In the genomic region with DNA sequence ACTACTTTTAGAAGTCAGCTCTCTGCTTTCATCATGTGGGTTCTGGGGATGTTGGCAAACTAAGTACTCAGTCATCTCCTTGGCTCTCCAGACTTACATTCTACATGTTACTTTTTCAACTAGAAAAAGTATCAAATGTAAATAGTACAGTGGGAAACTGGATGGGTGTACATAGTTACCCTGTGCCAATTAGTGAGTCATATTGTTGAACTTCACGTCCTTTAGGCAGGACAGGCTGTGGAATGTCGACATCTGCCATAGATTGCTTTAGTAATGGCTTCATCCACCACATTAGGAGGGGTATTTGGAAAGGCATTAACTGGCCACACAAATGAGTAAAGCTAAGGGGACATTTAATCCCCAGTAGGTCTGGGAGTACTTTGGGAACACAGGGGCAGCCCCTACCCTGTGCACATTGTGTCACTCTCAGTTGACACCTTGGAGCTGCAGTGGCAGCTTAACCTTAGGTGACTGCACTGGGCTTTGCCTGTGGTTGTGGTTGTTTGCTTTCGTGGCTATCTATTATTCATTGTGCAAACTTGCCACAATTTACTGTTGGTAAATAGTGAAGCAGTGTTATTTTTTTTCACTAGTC, we compare ENCODE assay signal across 21 mouse cellular contexts.
A peak's percentile ranks its signal among the peaks of the same experiment; 100 is the strongest.
DNase-seq lines count a peak whose midpoint lies in the region; ATAC-seq and TF ChIP-seq lines count a peak whose summit lies in the region.
"Had no signal": no experiment of that assay in that cellular context is flagged by ENCODE, and none has a peak within 500 bp of the region (broad histone marks: within the 10 kb centered on the region; RNA-seq: fewer than 3 reads in every experiment).

No protein-coding gene starts in this region.

- no peaks in the 10 kb centered on the region for H3K4me1 ChIP-seq in stomach, embryonic 16.5 days (ENCODE audit: control insufficient read depth, insufficient read depth, low read length)
- no peaks in the 10 kb centered on the region for H3K4me1 ChIP-seq in thymus, adult 2 months (replicated peaks; ENCODE audit: control insufficient read depth, insufficient read depth, low read length)
- H3K4me1 ChIP-seq: embryonic facial prominence, embryonic 15.5 days; forebrain, embryonic 10.5 days; forebrain, embryonic 15.5 days; heart, embryonic 13.5 days; hindbrain, embryonic 15.5 days had no signal

- no peak overlapping the region for H3K4me3 ChIP-seq in stomach, embryonic 16.5 days (replicated peaks; ENCODE audit: low read length)
- no peak overlapping the region for H3K4me3 ChIP-seq in thymus, adult 2 months (ENCODE audit: control insufficient read depth, insufficient read depth, low read length)
- H3K4me3 ChIP-seq: embryonic facial prominence, embryonic 15.5 days; erythroblast, embryonic 14.5 days; forebrain, embryonic 10.5 days; forebrain, embryonic 15.5 days; heart, embryonic 13.5 days; hindbrain, embryonic 15.5 days had no signal

- H3K36me3 ChIP-seq in stomach, embryonic 16.5 days (ENCODE audit: control insufficient read depth, insufficient read depth, low read length), result no peaks in the 10 kb centered on the region
- no peaks in the 10 kb centered on the region for H3K36me3 ChIP-seq in thymus, adult 2 months (ENCODE audit: control insufficient read depth, insufficient read depth, low read length)
- H3K36me3 ChIP-seq: embryonic facial prominence, embryonic 15.5 days; forebrain, embryonic 10.5 days; forebrain, embryonic 15.5 days; heart, embryonic 13.5 days; hindbrain, embryonic 15.5 days had no signal

- TF ChIP-seq POLR2A in thymus, adult 2 months (IDR thresholded peaks at IDR 0.05; ENCODE audit: control insufficient read depth, extremely low read depth, insufficient read depth, low read length, poor library complexity), result no peak

- no peaks in the 10 kb centered on the region for H3K9me3 ChIP-seq in stomach, embryonic 16.5 days (replicated peaks; ENCODE audit: control insufficient read depth, low read length)
- H3K9me3 ChIP-seq: embryonic facial prominence, embryonic 15.5 days; forebrain, embryonic 15.5 days; hindbrain, embryonic 15.5 days had no signal

- no peak for TF ChIP-seq CTCF in thymus, adult 2 months (IDR thresholded peaks at IDR 0.05; ENCODE audit: borderline replicate concordance, control insufficient read depth, extremely low read depth, insufficient read depth, low read length, poor library complexity)

- H3K27me3 ChIP-seq in stomach, embryonic 16.5 days (ENCODE audit: control insufficient read depth, insufficient read depth, low read length), result no peaks in the 10 kb centered on the region
- no peaks in the 10 kb centered on the region for H3K27me3 ChIP-seq in thymus, adult 2 months (ENCODE audit: control insufficient read depth, insufficient read depth, low read length)
- H3K27me3 ChIP-seq: embryonic facial prominence, embryonic 15.5 days; forebrain, embryonic 15.5 days; heart, embryonic 13.5 days; hindbrain, embryonic 15.5 days had no signal

- H3K27ac ChIP-seq in stomach, embryonic 16.5 days (ENCODE audit: low read length), result 0 out of 2 replicates have a peak overlapping the region, but pooled peaks have one; percentile 13
- H3K27ac ChIP-seq in thymus, adult 2 months (ENCODE audit: control insufficient read depth, insufficient read depth, low read length), result no peak overlapping the region
- H3K27ac ChIP-seq: embryonic facial prominence, embryonic 15.5 days; forebrain, embryonic 10.5 days; forebrain, embryonic 15.5 days; heart, embryonic 13.5 days; hindbrain, embryonic 15.5 days had no signal

- no peak overlapping the region for H3K9ac ChIP-seq in stomach, embryonic 16.5 days (ENCODE audit: low read length)
- H3K9ac ChIP-seq: embryonic facial prominence, embryonic 15.5 days; forebrain, embryonic 15.5 days; heart, embryonic 13.5 days; hindbrain, embryonic 15.5 days had no signal

- no peak overlapping the region for H3K4me2 ChIP-seq in stomach, embryonic 16.5 days (ENCODE audit: low read depth, low read length)
- H3K4me2 ChIP-seq: embryonic facial prominence, embryonic 15.5 days; forebrain, embryonic 15.5 days; heart, embryonic 13.5 days; hindbrain, embryonic 15.5 days had no signal

- 44% methylated on average over 3 of the region's 3 CpGs for WGBS in stomach, embryonic 16.5 days
- WGBS in thymus, adult 2 months, result 88% methylated on average over 3 of the region's 3 CpGs

- ATAC-seq in stomach, embryonic 16.5 days (ENCODE audit: insufficient read depth, low FRiP score), result peak; percentile 83
- ATAC-seq in activated CD4-positive, CD25-positive, alpha-beta regulatory T cell, adult 4 months, result no peak
- ATAC-seq: forebrain, embryonic 15.5 days had no signal

- peak; percentile 7 to 33 for DNase-seq in lung, adult 18-20 months
- no peak for DNase-seq in lung, postnatal 10 days
- peak; percentile 33 for DNase-seq in urinary bladder, adult 2 months (ENCODE audit: low spot score)
- no peak for DNase-seq in urinary bladder, postnatal 25 days (ENCODE audit: low spot score)
- no peak for DNase-seq in thymus, adult 2 months
- DNase-seq: adrenal gland, adult 8-10 months; cerebellum, adult 11 months; cerebellum, adult 8-10 months; cerebellum, postnatal 14 days; embryo, embryonic 11 days; gastrocnemius, postnatal 36 days; heart, adult 11 months; heart, postnatal 36 days had no signal

Comparison
In these comparisons a context has a peak if more than half of its experiments do, and no peak if none do; other contexts are left out.
1. DNase-seq: peak in lung, adult 18-20 months (2 of 2) and urinary bladder, adult 2 months (single experiment); none in lung, postnatal 10 days (single experiment), urinary bladder, postnatal 25 days (single experiment) and thymus, adult 2 months (single experiment).